Mouse (Mus musculus) retina, adult 2 months (tissue): ENCODE data around the gene Fkbp1b.
"Not testable (repeated sequence)": the region's sequence is repeated elsewhere in the genome, so short reads cannot be mapped to it uniquely, and the experiment has no call there.

Experiments
- DNase-seq: peaks from one replicate; pipeline ENCODE4 v3.0.0-alpha.2; 2012; ENCODE audit warnings: low read depth, low spot score

The Fkbp1b gene

DNA sequence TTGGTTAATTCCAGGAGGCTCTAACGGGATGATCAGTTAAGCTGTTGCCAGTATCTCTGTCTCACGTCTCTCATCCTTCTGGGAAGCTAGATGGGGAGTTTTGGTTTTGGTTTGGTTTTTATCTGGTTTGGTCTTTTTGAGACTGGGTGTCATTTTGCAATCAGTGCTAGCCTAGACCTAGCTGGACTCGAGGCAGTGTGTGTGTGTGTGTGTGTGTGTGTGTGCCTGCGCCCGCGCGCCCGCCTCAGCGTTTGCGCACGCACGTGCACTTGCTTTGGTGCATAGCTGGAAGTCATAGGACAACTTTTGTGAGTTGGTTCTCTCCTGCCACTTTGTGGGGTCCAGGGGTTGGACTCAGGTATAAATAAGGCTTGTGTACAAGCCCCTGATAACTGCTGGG, 2.4 kb upstream of the Fkbp1b start:
- no peak for DNase-seq

GRCm38 (mm10) chr12:4842890-4843597, 1.7 kb upstream of the Fkbp1b start, which contains the start of gene Wdcp:
TSS of gene Wdcp (plus strand) at chr12:4843303.
- peak; percentile 75 for DNase-seq

GRCm38 (mm10) chr12:4842456-4842855, 1.1 kb upstream of the Fkbp1b start:
- no peak for DNase-seq

DNA sequence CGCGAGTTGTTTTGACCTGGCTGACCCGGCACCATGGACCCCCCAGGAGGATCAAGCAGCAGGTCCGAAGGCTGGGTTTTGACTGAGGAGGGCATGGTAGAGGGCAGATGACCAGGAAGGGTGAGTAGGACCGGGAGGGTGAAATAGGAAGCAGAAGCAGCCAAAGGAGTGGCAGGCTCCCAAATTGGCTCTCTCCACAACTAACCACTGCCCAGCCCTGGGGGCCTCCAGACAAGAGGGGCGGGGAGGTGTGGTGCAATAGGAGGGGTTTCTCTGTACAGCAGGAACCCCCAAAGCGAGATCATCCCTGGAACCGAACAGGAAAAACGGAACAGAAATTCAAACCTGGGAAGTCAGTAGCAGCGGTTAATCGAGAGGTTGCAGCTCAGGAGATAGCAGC, 650 bp downstream of the Fkbp1b start:
- no peak for DNase-seq

DNA sequence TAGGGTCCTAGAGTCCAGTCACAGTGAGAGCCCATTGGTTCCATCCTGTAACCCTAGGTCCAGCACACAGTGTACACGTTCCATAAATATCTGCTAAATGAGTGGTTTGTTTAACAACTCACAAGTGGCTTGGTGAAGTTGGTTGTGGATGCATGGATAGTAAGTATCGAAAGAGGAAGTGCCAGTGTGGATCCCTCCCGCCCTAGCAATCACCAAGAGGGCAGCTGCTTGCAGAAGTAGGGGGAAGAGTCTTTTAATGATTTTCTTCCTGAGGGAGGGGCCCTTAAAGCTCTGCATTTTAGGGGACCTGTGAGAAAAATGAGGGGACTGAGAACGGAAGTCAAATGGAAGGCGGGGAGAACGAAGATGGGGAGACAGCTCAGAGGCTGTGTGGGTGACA, 1.4 kb downstream of the Fkbp1b start:
- DNase-seq, result no peak

- DNase-seq, result no peak
Observed at GRCm38 (mm10) chr12:4836959-4837358, 4.4 kb downstream of the Fkbp1b start.

DNA sequence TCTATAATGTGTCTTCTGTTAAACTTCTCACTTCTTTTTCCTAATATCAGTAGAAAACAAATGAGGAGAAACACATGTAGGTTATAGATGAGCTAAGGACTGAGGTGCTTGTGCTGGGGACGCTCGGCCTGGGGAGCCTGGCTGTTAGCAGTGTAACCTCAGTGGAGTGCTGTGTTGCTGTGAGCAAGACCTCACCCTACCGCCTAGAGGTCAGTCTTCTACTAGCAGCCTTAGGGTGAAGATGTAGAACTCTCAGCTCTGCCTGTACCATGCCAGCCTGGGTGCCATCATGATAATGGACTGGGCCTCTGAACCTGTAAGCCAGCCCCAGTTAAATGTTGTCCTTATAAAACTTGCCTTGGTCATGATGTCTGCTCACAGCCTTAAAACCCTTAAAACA, 14.1 kb downstream of the Fkbp1b start:
- no peak for DNase-seq

- DNase-seq, result peak; percentile 96
Observed at GRCm38 (mm10) chr12:4817361-4818101, 23.9 kb downstream of the Fkbp1b start, which contains the start of gene Sf3b6. TSS of gene Sf3b6 (plus strand) at chr12:4817544.

GRCm38 (mm10) chr12:4816680-4817360, 24.6 kb downstream of the Fkbp1b start:
- no peak for DNase-seq

DNA sequence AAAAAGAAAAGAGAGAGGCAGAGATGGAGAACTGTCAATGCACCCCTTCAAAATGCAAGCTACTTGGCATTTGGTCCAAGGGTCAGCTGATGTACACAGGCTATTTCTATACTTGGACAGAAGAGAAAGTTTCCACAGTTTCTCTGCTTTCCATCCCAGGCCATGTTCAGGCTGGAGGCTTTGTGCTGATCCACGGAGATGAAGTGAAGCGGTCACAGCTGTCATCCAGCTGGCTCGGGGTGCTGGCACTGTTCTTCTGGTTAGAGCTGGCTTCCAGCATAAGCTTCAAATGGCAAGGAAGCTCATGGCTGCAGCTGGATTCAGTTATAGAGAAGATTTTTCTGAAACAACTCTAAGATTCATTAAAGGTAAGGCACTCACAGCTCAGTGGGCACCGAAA, 27.8 kb downstream of the Fkbp1b start:
- DNase-seq, result no peak

DNA sequence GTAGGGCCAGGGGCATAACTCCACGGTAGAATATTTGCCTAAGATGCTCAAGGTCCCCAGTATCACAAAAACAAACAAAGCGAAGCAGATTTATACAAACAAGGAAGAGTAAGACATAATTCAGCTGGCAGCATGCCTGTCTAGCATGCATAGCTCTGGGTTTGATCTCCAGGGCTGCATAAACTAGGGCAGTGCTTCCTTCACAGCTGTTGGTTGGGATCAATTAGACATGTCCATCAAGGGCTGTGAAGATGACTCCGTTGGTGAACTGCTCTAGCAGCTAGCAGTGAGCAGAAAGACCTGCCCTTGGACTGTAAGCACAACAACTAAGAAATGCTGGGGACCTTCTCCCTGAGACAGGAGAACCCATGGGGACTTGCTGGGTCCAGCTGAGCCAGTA, 29.7 kb downstream of the Fkbp1b start:
- no peak for DNase-seq

DNA sequence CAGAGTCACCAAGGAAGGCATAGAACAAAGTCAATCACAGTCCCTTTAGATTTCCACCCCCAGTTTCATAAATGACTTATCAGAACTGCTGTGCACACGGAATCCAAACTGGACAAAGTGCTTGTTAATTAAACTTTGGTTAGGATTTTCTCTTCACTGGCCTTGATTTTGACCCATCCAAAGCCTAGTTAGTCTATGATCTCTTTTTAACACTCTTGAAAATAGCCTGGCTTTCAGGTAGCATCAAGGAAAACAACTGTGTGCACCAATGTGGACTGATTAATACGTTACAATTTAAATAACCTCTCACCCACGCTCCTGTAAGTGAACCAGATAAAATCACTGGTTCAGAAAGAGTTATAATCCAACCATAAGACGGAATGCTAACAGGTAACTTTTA, 30.4 kb downstream of the Fkbp1b start:
- DNase-seq, result no peak

DNA sequence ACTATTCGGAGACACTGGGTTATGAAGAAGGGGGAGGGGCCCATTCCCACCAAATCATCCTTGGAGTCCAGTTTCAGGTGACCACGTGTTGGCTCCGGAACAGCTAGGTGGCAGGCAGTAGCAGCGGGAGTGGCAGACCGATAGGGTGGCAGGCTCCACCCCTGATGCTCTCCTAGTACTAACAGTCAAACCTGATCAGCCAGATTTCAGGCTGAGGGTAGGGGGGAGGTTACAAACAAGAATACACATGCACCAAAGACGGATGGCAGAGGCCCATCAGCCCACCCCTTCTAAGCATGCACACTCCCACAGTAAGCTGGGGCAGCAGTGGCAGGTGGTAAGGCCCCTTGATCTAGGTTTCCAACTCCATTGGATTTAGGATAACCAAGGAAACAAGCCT, 43.9 kb downstream of the Fkbp1b start:
- not testable (repeated sequence) for DNase-seq

DNA sequence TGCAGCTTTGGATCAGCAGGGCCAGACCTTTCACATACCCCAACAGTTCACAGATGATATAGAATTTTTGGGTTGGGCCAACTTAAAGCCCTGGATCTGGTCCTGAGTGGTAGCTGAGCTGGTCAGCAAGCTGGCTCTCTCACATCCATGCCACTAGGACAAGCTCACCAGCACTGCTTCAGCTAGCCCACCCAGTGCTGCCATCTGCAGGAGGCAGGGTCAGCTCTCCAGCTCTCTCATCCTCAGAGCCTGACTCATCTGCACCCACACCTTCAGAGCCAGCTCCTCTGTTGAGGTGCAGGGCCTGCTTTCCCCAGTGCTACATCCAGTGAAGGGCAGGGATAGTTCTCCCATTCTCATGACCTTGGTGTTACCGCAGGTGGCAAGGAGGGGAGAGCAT, 47.7 kb downstream of the Fkbp1b start:
- no peak for DNase-seq

DNA sequence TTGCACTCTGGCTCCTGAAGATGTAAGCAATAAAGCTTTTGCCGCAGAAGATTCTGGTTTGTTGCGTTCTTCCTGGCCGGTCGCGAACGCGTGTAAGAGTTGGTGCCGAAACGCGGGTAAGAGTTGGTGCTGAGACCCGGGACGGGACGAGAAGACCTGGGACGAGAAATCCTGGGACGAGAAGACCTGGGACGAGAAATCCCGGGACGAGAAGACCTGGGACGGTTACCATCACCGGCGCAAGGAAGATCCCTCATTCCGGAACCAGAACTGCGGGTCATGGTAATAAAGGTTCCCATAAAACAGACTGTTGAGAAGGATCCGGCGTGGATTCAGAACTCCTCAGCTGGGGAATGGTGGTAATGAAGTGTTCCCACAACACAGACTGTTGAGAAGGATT, 53.3 kb downstream of the Fkbp1b start:
- DNase-seq, result not testable (repeated sequence)

DNA sequence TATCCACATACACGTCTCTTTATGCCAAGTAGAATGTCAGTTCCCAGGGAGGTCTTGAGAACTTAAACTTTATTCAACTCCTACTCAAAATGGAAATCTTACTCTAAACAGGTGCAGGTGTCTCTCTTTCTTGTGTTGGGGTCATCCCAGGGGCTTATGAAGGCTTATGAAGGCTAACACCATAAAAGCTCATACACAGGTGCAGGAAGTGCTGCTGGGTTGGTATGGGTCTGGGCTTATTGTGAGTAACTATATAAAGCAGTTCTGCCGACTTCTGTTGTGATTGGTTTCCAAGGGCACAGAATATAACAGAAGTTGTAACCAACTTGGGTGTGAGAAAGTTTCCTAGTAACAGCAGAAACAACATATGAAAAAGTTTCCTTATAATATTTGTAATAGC, 56.9 kb downstream of the Fkbp1b start:
- no peak for DNase-seq

- no peak for DNase-seq
Observed at GRCm38 (mm10) chr12:4783598-4783997, 57.8 kb downstream of the Fkbp1b start.
